Mouse (Mus musculus) small intestine, adult 2 months (tissue): ENCODE measurements at regions not wholly inside any gene's neighbourhood (a gene's known extent, or its start where the extent isn't known, plus 50 kb on each side); places are given as distances from the start of the nearest gene placed in this dataset.

ENCODE experiments used
- H3K27ac ChIP-seq: fragments of 200-500 bp; 2 replicates; pipeline ENCODE4 v1.5.1; 2012; ENCODE audit warnings: low read depth, low read length, control low read depth, inconsistent platforms; ENCODE audit not compliant: insufficient read depth
- H3K27me3 ChIP-seq: fragments of 200-500 bp; 2 replicates; pipeline ENCODE4 v1.6.1; 2012; ENCODE audit warnings: mild to moderate bottlenecking, moderate library complexity, low read length, inconsistent platforms; ENCODE audit not compliant: control insufficient read depth, insufficient read depth
- H3K36me3 ChIP-seq: fragments of 200-500 bp; 2 replicates; pipeline ENCODE4 v1.6.1; 2012; ENCODE audit warnings: mild to moderate bottlenecking, low read length, control low read depth, inconsistent platforms; ENCODE audit not compliant: control insufficient read depth, insufficient read depth
- H3K4me1 ChIP-seq: fragments of 200-500 bp; 2 replicates; pipeline ENCODE4 v1.6.1; 2012; ENCODE audit warnings: low read length, inconsistent platforms, mixed read lengths; ENCODE audit not compliant: control insufficient read depth, insufficient read depth, insufficient read length
- H3K4me3 ChIP-seq: fragments of 200-500 bp; 2 replicates; pipeline ENCODE4 v1.5.1; 2012; ENCODE audit warnings: low read depth, mild to moderate bottlenecking, control low read depth, inconsistent platforms, low read length, moderate library complexity
- CTCF ChIP-seq: fragments of 200-500 bp; IDR thresholded peaks from 2 replicates; pipeline ENCODE4 v1.5.1; 2012; ENCODE audit warnings: low read depth, mild to moderate bottlenecking, control low read depth, inconsistent platforms, low read length, moderate library complexity, mixed read lengths; ENCODE audit not compliant: insufficient replicate concordance, insufficient read length; ENCODE audit errors: extremely low read depth
- POLR2A ChIP-seq: fragments of 200-500 bp; IDR thresholded peaks from 2 replicates; pipeline ENCODE4 v1.6.1; 2012; ENCODE audit warnings: low read depth, mild to moderate bottlenecking, control low read depth, inconsistent platforms, low read length, moderate library complexity
- WGBS: fragments of 180-500 bp; shearing (Covaris S2); methylation state at CpG from one replicate; pipeline ENCODE4 v1.1.7; 2018; 5-methylcytosine and 5-hydroxymethylcytosine counted together

DNA sequence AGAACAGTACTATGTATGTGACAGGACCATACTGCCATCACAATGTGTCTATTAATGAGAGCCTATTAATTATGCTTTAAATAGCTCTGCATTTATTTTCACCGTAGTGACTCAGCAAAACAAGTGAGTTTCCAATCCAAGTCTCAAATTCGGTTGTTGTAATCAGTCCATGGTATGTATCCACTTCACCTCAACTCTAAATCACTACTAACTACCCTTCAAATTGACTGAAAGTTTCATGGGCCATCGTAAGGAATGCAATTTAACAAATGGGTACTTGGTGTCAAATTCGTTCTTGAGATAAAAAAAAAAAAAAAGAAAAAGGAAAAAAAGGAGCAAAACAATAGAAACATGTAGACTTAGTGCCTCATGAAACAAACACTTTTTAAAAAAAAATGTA, 433.2 kb downstream of the 1190002N15Rik start:
- no peaks in the 10 kb centered on the region for H3K36me3 ChIP-seq
- no peak overlapping the region for H3K4me3 ChIP-seq
- WGBS: 82% methylated on average over 4 of the region's 4 CpGs
- no peak overlapping the region for H3K27ac ChIP-seq
- no peak for TF ChIP-seq POLR2A
- TF ChIP-seq CTCF: no peak
- H3K4me1 ChIP-seq: no peaks in the 10 kb centered on the region
- H3K27me3 ChIP-seq: no peaks in the 10 kb centered on the region

DNA sequence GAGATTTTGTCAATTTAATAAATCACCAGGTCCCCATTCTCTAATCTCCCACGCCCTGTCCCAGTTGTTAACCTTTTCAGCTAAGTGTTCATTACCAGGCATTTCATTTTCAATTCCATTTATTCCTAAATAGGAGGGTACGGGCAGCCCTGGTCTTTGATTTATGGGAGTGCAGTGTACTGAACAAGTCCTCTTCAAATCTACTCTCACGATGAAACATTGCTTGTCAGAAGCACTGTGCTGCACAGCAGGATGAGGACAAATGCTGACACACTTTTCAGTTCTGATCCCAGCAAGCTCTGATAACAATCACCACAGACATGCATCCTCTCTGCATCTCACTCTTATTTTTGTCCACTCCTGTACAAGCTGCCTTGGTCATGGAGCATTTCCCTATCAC, 435.9 kb downstream of the 1190002N15Rik start:
- Histone ChIP-seq H3K27me3 (no peaks in the 10 kb centered on the region), H3K4me1 (no peaks in the 10 kb centered on the region), H3K4me3 (no peak overlapping the region), H3K27ac (no peak overlapping the region), H3K36me3 (no peaks in the 10 kb centered on the region)
- WGBS: 67% methylated on average over 3 of the region's 3 CpGs
- TF ChIP-seq CTCF (no peak), POLR2A (no peak)

DNA sequence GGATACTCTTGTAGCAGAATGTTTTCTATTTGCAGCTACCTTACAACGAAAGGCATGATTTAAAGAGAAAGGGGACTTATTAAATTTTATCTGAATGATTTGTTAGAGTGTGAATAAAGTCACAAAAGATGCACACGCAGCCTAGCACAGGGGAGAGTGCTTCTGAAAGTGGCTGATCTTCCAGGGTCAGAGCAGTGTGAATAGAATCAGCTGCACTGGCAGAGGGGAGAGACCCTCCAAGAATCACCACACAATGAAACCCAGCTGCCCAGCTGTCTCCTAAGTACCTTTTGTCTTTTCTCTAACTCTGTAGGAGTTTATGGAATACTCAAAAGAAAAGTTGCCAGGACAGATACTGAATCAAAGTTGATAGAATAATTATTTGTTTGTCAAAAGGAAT, 443.1 kb downstream of the 1190002N15Rik start:
- H3K27ac ChIP-seq: no peak overlapping the region
- no peaks in the 10 kb centered on the region for H3K36me3 ChIP-seq
- no peaks in the 10 kb centered on the region for H3K27me3 ChIP-seq
- H3K4me3 ChIP-seq: no peak overlapping the region
- H3K4me1 ChIP-seq: no peaks in the 10 kb centered on the region
- WGBS: 77% methylated on average over 2 of the region's 2 CpGs
- TF ChIP-seq CTCF: no peak
- no peak for TF ChIP-seq POLR2A

DNA sequence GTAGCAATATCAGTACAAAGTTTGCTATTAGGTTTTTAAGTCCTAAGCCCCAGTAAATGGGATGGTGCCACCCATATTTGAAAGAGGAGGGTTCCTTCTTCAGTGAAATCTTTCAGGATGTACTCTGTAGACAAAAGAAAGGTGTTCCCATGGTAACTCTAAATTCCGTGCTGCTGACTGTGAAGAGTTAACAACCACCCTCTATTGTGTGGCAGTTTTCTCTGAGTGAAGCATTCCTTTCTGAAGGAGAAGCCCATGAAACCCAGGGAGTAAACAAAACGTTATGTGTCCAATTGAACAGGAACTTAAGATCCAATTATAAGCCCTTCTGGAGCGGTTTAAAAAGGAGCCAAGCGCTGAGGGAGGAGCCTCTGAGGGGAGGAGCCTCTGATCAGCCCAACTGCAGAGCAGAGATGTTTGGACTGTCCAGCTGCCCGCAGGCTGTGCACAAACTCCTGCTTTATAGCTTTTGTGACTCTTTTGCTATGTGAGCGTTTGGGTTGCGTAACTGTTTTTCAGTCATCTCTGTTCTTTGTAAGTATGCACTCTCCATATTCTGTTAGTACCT, 446.1 kb downstream of the 1190002N15Rik start:
- WGBS: 40% methylated on average over 7 of the region's 7 CpGs
- Histone ChIP-seq H3K27me3 (no peaks in the 10 kb centered on the region), H3K36me3 (no peaks in the 10 kb centered on the region), H3K4me1 (no peaks in the 10 kb centered on the region), H3K4me3 (no peak overlapping the region), H3K27ac (no peak overlapping the region)
- TF ChIP-seq POLR2A (no peak), CTCF (no peak)

DNA sequence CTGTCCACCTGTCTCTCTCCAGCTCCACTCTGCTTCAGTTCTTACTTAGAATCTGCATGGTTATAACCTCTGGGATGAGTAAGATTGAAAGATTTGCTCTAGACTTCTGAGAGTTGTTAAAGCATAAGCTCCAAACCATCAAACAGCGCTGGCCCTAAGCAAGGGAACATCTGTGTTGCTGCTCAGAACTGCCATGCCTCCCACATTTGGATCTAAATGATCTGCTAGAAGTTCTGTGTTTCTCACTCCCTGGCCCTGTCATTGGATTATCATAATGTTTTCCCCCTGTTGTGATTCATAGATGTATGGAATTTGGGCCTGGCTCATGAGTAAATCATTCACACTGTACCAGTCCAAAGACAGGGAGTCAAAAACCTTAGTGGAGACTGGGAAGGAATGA, 448.1 kb downstream of the 1190002N15Rik start:
- WGBS: 90% methylated on average over 1 of the region's 1 CpGs
- H3K27me3 ChIP-seq: no peaks in the 10 kb centered on the region
- no peaks in the 10 kb centered on the region for H3K36me3 ChIP-seq
- no peak overlapping the region for H3K27ac ChIP-seq
- no peak for TF ChIP-seq POLR2A
- TF ChIP-seq CTCF: no peak
- H3K4me3 ChIP-seq: no peak overlapping the region
- no peaks in the 10 kb centered on the region for H3K4me1 ChIP-seq

DNA sequence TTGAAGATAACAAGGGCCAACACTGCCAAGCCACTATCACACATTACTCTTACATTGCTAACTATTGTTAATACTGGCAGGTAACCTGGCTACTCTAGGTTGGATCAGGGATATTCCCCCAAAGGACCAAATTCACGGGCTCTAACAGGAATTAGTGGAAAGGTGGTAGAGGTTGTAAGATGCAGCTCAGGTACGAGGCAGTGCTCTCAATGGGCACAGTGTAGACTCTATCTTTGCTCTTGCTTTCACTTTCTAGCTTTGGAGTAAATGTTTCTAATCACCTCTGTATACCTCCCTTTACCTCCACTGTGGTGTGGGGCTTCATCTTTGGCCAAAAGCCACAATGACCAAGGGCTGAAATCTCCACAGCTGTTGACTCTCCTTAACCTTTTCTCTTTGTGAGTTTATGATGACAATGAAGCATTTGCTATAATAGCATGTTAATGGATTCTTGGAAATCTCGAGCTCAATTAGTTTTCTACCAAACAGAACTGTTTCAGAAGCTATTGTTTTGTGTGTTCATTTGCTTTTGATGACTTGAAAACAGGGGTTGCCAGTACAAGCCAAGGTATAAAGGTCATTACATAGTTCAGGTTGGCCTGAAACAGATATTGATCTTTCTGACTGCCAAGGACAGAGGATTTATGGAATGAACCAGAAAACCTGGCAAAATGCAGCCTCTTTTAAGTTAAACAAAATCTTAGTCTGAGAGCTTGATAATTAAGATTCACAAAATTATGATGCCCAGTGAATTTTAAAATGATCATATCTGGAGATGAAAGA, 454.1 kb downstream of the 1190002N15Rik start:
- H3K27ac ChIP-seq: no peak overlapping the region
- H3K27me3 ChIP-seq: no peaks in the 10 kb centered on the region
- no peak for TF ChIP-seq POLR2A
- TF ChIP-seq CTCF: no peak
- no peaks in the 10 kb centered on the region for H3K4me1 ChIP-seq
- 51% methylated on average over 3 of the region's 3 CpGs for WGBS
- H3K36me3 ChIP-seq: no peaks in the 10 kb centered on the region
- no peak overlapping the region for H3K4me3 ChIP-seq

DNA sequence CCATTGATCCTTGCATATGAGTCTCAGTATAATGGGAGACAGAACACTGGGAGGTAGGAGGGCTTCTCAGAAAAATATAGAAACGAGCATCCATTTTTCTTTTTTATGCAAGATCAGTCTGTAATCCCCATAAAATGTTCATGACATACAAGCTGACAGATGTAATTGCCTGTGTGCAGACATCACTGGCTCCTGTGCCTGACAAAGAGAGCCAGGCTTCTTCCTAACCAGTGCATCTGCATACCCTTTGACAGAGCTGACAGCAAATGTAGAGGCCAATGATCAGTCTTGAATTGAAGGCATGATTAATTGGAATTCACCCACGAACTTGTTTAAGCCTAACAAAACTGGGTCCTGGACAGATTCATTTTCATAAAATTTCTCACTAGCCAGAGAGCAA, 463.0 kb downstream of the 1190002N15Rik start:
- TF ChIP-seq POLR2A (no peak), CTCF (no peak)
- H3K27ac ChIP-seq: no peak overlapping the region
- no peaks in the 10 kb centered on the region for H3K4me1 ChIP-seq
- H3K4me3 ChIP-seq: no peak overlapping the region
- H3K36me3 ChIP-seq: no peaks in the 10 kb centered on the region
- H3K27me3 ChIP-seq: no peaks in the 10 kb centered on the region
- 43% methylated on average over 2 of the region's 2 CpGs for WGBS

DNA sequence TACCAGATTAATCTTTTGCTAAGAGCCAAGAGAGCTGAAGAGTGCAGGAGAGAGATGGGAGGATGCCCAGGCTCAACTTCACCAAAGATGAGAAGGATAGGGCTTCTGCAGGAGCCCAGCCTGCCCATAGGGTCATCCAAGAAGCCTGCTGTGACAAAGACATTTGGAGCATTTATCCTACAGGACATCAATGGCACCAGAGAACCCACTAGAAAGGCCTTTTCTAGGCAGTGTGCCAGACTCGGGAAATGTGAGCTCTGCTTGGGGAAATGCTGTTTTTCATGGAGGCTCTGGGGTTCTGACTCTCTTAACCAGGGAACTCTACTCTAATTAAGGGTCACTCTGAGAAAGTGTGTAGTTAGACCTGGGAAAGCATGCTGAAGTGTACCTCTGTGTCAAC, 470.8 kb downstream of the 1190002N15Rik start:
- H3K27ac ChIP-seq: no peak overlapping the region
- H3K36me3 ChIP-seq: no peaks in the 10 kb centered on the region
- whole genome bisulfite sequencing: 58% methylated on average over 1 of the region's 1 CpGs
- H3K27me3 ChIP-seq: no peaks in the 10 kb centered on the region
- H3K4me1 ChIP-seq: no peaks in the 10 kb centered on the region
- no peak for TF ChIP-seq POLR2A
- TF ChIP-seq CTCF: no peak
- no peak overlapping the region for H3K4me3 ChIP-seq
